Mouse (Mus musculus) thymus, postnatal 0 days (tissue): ENCODE data around the gene Fggy. TPM values are rescaled to one million over a fixed set of nuclear protein-coding genes. Genes with fewer than 3 reads are reported as not detected.
A peak's percentile ranks its signal among the peaks of the same experiment; 100 is the strongest.

Experiments
- DNase-seq: peaks from one replicate; pipeline ENCODE4 v3.0.0-alpha.2; 2015; ENCODE audit warnings: low spot score
- polyA plus RNA-seq: library from polyadenylated mRNA; unstranded; fragments of >200 nt; fragmentation: Nextera tagmentation; extraction: Ambion mirVana; gene quantifications from 2 replicates; pipeline ENCODE4 v1.2.1, GENCODE M21; 2015

The Fggy gene
- polyA plus RNA-seq, 1 experiment from 2014 or later = 4.7 TPM

GRCm38 (mm10) chr4:95953328-95953727 is 396.0 kb downstream of the Fggy start:
- DNase-seq = no peak

GRCm38 (mm10) chr4:95966928-95967724 is 409.8 kb downstream of the Fggy start, which contains the start of gene Hook1:
Gene Hook1, plus strand, starts transcription at chr4:95967240.
- DNase-seq = peak; percentile 95
